Mouse (Mus musculus) liver, embryonic 11.5 days (tissue): ENCODE measurements around the gene Atad1. TPM values are rescaled to one million over a fixed set of nuclear protein-coding genes. Genes with fewer than 3 reads are reported as not detected.

ENCODE experiments used
- ATAC-seq: fragments of 200-750 bp; cut with Nextera tagmentation; replicated peaks from 2 replicates; pipeline ENCODE4 v1.8.0; 2017; ENCODE audit warnings: moderate number of reproducible peaks, mild to moderate bottlenecking, moderate TSS enrichment, moderate library complexity; ENCODE audit not compliant: low FRiP score
- DNase-seq: peaks from one replicate; pipeline ENCODE4 v3.0.0-alpha.2; 2017; ENCODE audit warnings: low spot score
- H3K27ac ChIP-seq: fragments of 300-500 bp; sonication (generic); 2 replicates; pipeline ENCODE4 v1.5.1; 2014; ENCODE audit warnings: mild to moderate bottlenecking, low read depth, low read length, control low read depth
- H3K27me3 ChIP-seq: fragments of 300-500 bp; sonication (generic); replicated peaks from 2 replicates; pipeline ENCODE4 v1.6.1; 2014; ENCODE audit warnings: low read length, mixed read lengths; ENCODE audit not compliant: control insufficient read depth, insufficient read depth
- H3K36me3 ChIP-seq: fragments of 300-500 bp; sonication (generic); 2 replicates; pipeline ENCODE4 v1.6.1; 2014; ENCODE audit warnings: mild to moderate bottlenecking, low read length, moderate library complexity, mixed read lengths; ENCODE audit not compliant: control insufficient read depth, insufficient read depth
- H3K4me1 ChIP-seq: fragments of 300-500 bp; sonication (generic); replicated peaks from 2 replicates; pipeline ENCODE4 v1.6.1; 2014; ENCODE audit warnings: low read length, mixed read lengths; ENCODE audit not compliant: control insufficient read depth, insufficient read depth
- H3K4me2 ChIP-seq: fragments of 300-500 bp; sonication (generic); 2 replicates; pipeline ENCODE4 v1.6.1; 2014; ENCODE audit warnings: mild to moderate bottlenecking, control low read depth, moderate library complexity
- H3K4me3 ChIP-seq: fragments of 300-500 bp; sonication (generic); 2 replicates; pipeline ENCODE4 v1.5.1; 2014; ENCODE audit warnings: low read depth, low read length, control low read depth
- H3K9ac ChIP-seq: fragments of 300-500 bp; sonication (generic); 2 replicates; pipeline ENCODE4 v1.6.1; 2014; ENCODE audit warnings: low read depth, low read length, control low read depth
- H3K9me3 ChIP-seq: fragments of 300-500 bp; sonication (generic); 2 replicates; pipeline ENCODE4 v1.6.1; 2016; ENCODE audit warnings: low read length, inconsistent platforms, mixed read lengths; ENCODE audit not compliant: control insufficient read depth
- WGBS: fragments of 180-500 bp; shearing (Covaris S2); extraction: QIAGEN DNeasy Blood & Tissue Kit; methylation state at CpG from one replicate; pipeline ENCODE4 v1.1.7; 2014; 5-methylcytosine and 5-hydroxymethylcytosine counted together
- polyA plus RNA-seq: library from polyadenylated mRNA; unstranded; fragments of >200 nt; fragmentation: Nextera tagmentation; extraction: Ambion mirVana; gene quantifications from 2 replicates; pipeline ENCODE4 v1.2.1, GENCODE M21; 2014

Gene Atad1
- polyA plus RNA-seq, 1 experiment from 2014 or later: 58.6 TPM

- 34% methylated on average over 15 of the region's 15 CpGs for whole genome bisulfite sequencing
- Histone ChIP-seq H3K9me3 (no peaks in the 10 kb centered on the region), H3K9ac (no peak overlapping the region)
Observed at GRCm38 (mm10) chr19:32754188-32755000, 14.8 kb upstream of the Atad1 start.

DNA sequence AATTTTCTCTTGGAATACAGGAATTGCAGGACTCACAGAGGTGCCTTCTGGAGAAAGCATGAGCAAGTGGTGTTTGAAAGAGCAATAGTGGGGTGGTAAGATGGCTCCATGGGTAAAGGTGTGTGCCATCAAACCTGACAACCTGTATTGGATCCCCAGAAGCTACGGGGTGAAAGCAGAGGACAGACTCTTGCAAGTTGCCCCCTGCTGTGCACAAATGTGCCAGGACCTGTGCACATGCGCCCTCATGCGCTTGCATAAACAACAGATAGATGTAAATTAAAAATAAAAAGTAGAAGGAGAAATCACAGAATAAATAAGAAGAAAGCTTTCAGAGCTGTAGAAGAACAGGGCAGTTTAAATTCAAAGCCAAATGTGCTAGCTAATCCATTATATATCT is 13.8 kb upstream of the Atad1 start:
- Histone ChIP-seq H3K9me3 (no peaks in the 10 kb centered on the region), H3K27me3 (no peaks in the 10 kb centered on the region), H3K36me3 (no peaks in the 10 kb centered on the region), H3K9ac (no peak overlapping the region), H3K27ac (no peak overlapping the region), H3K4me2 (no peak overlapping the region), H3K4me3 (no peak overlapping the region), H3K4me1 (peaks cover 8% of the 10 kb centered on the region; the same call in 1 of the 2 replicates)
- 87% methylated on average over 3 of the region's 3 CpGs for whole genome bisulfite sequencing
- no peak for ATAC-seq
- DNase-seq: no peak

More at GRCm38 (mm10) chr19:32754188-32755000, 14.8 kb upstream of the Atad1 start:
- Histone ChIP-seq H3K4me2 (peak overlapping the region; percentile 95), H3K27ac (no peak overlapping the region), H3K4me3 (no peak overlapping the region), H3K27me3 (no peaks in the 10 kb centered on the region), H3K36me3 (no peaks in the 10 kb centered on the region), H3K4me1 (peaks cover 12% of the 10 kb centered on the region)
- DNase-seq (no peak), ATAC-seq (no peak)

DNA sequence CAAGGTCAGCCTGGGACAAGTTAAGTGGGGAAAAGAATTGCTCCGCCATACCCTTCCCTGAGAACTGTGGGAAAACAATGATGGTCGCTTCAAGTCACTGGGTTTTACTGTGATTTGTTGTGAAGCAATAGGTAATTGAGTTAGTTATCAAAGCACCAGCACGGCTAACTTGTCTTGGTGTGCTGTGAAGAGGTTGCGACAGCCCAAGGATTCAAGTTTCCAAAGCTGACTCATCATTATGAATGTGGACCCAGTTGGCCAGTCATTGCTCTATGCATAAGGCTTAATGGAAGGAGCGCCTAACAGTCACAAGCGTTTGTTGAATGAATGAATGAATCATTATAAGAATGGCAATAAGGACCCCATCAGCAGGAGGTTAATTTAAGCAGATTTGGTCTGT is 12.8 kb upstream of the Atad1 start:
- no peaks in the 10 kb centered on the region for H3K9me3 ChIP-seq
- H3K9ac ChIP-seq: no peak overlapping the region
- peaks cover 8% of the 10 kb centered on the region; the same call in 1 of the 2 replicates for H3K4me1 ChIP-seq
- DNase-seq: no peak
- ATAC-seq: no peak
- H3K36me3 ChIP-seq: no peaks in the 10 kb centered on the region
- H3K27me3 ChIP-seq: no peaks in the 10 kb centered on the region
- H3K4me2 ChIP-seq: no peak overlapping the region
- WGBS: 86% methylated on average over 6 of the region's 6 CpGs
- H3K4me3 ChIP-seq: no peak overlapping the region
- no peak overlapping the region for H3K27ac ChIP-seq

DNA sequence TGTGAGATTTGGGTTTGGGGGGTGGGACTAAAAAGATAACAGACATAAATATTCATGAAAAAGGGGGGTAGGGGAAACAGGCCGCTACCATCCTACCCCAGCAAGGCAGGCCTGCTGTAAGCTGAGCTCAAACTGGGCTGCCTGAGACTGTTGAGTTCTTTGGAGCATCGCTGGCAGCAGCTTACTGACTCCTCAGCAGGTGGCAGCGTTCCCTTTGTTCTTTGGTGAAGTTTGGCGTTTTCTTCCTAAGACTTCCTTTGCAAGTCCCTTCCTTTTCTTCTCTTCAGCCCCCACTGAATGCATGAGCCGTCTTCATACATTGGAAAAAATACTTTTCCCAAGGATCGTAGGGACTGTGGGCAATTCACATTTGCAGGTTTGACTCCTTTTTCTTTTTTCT is 9.8 kb upstream of the Atad1 start:
- Histone ChIP-seq H3K27me3 (no peaks in the 10 kb centered on the region), H3K4me1 (0 out of 2 replicates have a peak, but pooled peaks cover 2% of the 10 kb centered on the region), H3K9me3 (no peaks in the 10 kb centered on the region), H3K4me3 (no peak overlapping the region), H3K9ac (no peak overlapping the region), H3K4me2 (no peak overlapping the region), H3K36me3 (no peaks in the 10 kb centered on the region), H3K27ac (no peak overlapping the region)
- DNase-seq (no peak), ATAC-seq (no peak)
- WGBS: 33% methylated on average over 6 of the region's 6 CpGs

DNA sequence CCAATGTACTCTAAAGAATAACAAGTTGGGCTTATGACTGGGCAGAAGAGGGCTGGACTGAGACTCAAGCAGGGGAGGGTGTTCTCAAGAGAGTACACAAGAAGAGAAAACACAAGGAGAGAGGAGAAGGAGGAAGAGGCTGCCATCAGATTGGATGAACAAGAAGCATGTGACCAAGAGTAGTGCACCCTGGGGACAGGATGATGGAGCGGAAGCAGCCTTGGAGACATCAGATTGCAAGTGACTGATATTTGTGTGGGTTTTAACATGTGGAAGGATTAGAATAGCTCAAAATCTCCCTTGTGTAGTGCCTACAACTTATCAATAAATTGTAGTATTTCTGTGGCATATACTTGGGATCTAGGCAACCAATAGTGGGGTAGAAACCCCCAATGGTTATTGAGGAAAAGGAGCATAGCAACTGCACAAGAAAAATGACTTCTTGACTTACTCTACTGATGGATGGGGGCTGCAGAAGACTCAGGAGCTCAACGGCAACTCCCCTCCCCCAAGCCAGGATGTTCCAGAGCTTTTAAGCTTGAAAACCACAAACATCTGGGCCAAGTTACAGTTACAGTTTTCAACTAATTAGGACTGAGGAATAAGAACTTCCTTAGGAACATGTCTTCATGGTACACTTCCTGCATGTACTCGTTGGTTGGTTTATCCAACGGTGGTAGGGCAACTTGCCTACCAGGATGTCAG is 1.2 kb upstream of the Atad1 start:
- ATAC-seq: no peak
- Histone ChIP-seq H3K27me3 (no peaks in the 10 kb centered on the region), H3K27ac (no peak overlapping the region), H3K4me1 (no peaks in the 10 kb centered on the region), H3K36me3 (no peaks in the 10 kb centered on the region), H3K4me3 (no peak overlapping the region), H3K9me3 (no peaks in the 10 kb centered on the region), H3K4me2 (no peak overlapping the region), H3K9ac (no peak overlapping the region)
- DNase-seq: no peak
- 75% methylated on average over 4 of the region's 4 CpGs for WGBS

DNA sequence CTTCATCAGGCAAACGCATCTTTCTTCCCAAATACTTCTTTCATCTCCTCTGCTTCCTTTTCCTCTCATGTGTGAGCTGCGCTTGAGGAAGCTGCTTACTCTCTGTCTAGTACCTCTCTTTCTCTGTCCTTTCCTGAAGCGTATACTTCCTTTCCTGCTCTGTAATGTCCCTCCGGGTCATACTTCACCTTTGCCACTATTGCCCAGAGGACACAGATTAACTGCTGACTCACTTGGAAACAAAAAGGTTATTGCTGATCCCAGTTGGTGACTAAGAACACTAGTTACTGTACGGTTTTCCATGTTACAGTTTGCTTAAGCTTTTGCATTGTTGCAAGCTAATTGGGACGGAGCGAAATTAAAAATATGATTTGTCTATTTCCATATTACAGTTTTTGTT is 1.7 kb downstream of the Atad1 start:
- Histone ChIP-seq H3K9ac (no peak overlapping the region), H3K4me3 (no peak overlapping the region), H3K27me3 (no peaks in the 10 kb centered on the region), H3K4me1 (no peaks in the 10 kb centered on the region), H3K9me3 (no peaks in the 10 kb centered on the region), H3K36me3 (no peaks in the 10 kb centered on the region), H3K27ac (no peak overlapping the region), H3K4me2 (no peak overlapping the region)
- WGBS: 80% methylated on average over 7 of the region's 7 CpGs
- DNase-seq: no peak
- no peak for ATAC-seq

GRCm38 (mm10) chr19:32732922-32733321 is 6.7 kb downstream of the Atad1 start:
- Histone ChIP-seq H3K9me3 (no peaks in the 10 kb centered on the region), H3K4me3 (no peak overlapping the region), H3K4me2 (no peak overlapping the region), H3K27me3 (peaks cover under 1% of the 10 kb centered on the region), H3K36me3 (no peaks in the 10 kb centered on the region), H3K9ac (no peak overlapping the region), H3K27ac (no peak overlapping the region), H3K4me1 (no peaks in the 10 kb centered on the region)
- ATAC-seq (no peak), DNase-seq (no peak)

DNA sequence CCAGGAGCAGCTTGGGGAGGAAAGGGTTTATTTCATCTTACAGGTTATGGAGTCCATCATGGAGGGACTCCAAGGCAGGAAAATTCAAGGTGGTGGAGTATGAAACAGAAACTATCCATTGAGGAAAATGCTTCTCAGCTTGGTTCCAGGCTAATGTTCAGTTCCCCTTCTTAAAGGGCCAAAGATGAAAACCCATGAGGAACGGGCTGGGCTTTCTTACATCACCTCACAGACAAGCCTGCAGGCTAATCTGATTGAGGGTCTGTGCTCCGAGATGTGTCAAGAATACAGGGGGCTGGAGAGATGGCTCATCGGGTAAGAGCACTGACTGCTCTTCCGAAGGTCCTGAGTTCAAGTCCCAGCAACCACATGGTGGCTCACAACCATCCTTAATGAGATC is 9.8 kb downstream of the Atad1 start:
- H3K9me3 ChIP-seq: no peaks in the 10 kb centered on the region
- no peak overlapping the region for H3K9ac ChIP-seq
- H3K27me3 ChIP-seq: peaks cover 17% of the 10 kb centered on the region
- H3K4me1 ChIP-seq: 0 out of 2 replicates have a peak, but pooled peaks cover 5% of the 10 kb centered on the region
- no peaks in the 10 kb centered on the region for H3K36me3 ChIP-seq
- H3K4me2 ChIP-seq: no peak overlapping the region
- ATAC-seq (no peak), DNase-seq (no peak)
- no peak overlapping the region for H3K27ac ChIP-seq
- WGBS: 74% methylated on average over 4 of the region's 4 CpGs
- no peak overlapping the region for H3K4me3 ChIP-seq
